Mouse (Mus musculus) liver, adult 2 months (tissue): ENCODE data around the gene Lgals1.

ENCODE experiments used
- CTCF ChIP-seq: fragments of 200-500 bp; IDR thresholded peaks from 2 replicates; pipeline ENCODE4 v1.5.1; 2011; ENCODE audit warnings: low read depth, low read length, control low read depth
- POLR2A ChIP-seq: fragments of 200-500 bp; IDR thresholded peaks from 2 replicates; pipeline ENCODE4 v1.6.1; 2011; ENCODE audit warnings: low read length, control low read depth; ENCODE audit not compliant: insufficient read depth; ENCODE audit errors: extremely low read depth

GRCm38 (mm10) chr15:78894726-78895125 lies 31.8 kb upstream of the Lgals1 start:
- TF ChIP-seq CTCF: no peak
- no peak for TF ChIP-seq POLR2A
